In genomic region chr9:106308151-106308550, GRCm38 (mm10) we compare ENCODE assay signal across 16 mouse cellular contexts. TPM values are rescaled to one million over a fixed set of nuclear protein-coding genes. Genes with fewer than 3 reads are reported as not detected.
DNase-seq lines count a peak whose midpoint lies in the region; ATAC-seq and TF ChIP-seq lines count a peak whose summit lies in the region.
"Had no signal": no experiment of that assay in that cellular context is flagged by ENCODE, and none has a peak within 500 bp of the region (broad histone marks: within the 10 kb centered on the region; RNA-seq: fewer than 3 reads in every experiment).

No protein-coding gene starts in this region.

- ATAC-seq in heart, embryonic 12.5 days (ENCODE audit: insufficient number of reproducible peaks, low FRiP score) = no peak
- no peak for ATAC-seq in lung, embryonic 15.5 days (ENCODE audit: borderline replicate concordance, extremely low read depth, low FRiP score, low TSS enrichment)
- peak; percentile 42 for ATAC-seq in granulocyte monocyte progenitor cell, adult 5-6 weeks (replicated peaks; ENCODE audit: poor library complexity, severe bottlenecking)
- ATAC-seq: forebrain, embryonic 15.5 days; hindbrain, postnatal 0 days had no signal

- no peaks in the 10 kb centered on the region for H3K27me3 ChIP-seq in heart, embryonic 10.5 days (ENCODE audit: insufficient read depth, poor library complexity, severe bottlenecking)
- no peaks in the 10 kb centered on the region for H3K27me3 ChIP-seq in heart, embryonic 12.5 days (replicated peaks)
- no peaks in the 10 kb centered on the region for H3K27me3 ChIP-seq in lung, embryonic 15.5 days
- no peaks in the 10 kb centered on the region for H3K27me3 ChIP-seq in small intestine, adult 2 months (ENCODE audit: control insufficient read depth, insufficient read depth, low read length)
- H3K27me3 ChIP-seq: embryonic facial prominence, embryonic 13.5 days; forebrain, embryonic 15.5 days; limb, embryonic 15.5 days; midbrain, embryonic 12.5 days had no signal

- no peak for TF ChIP-seq POLR2A in small intestine, adult 2 months (IDR thresholded peaks at IDR 0.05; ENCODE audit: low read depth, low read length)

- no peak for TF ChIP-seq CTCF in small intestine, adult 2 months (IDR thresholded peaks at IDR 0.05; ENCODE audit: extremely low read depth, insufficient read length, insufficient replicate concordance, low read depth, low read length)

- DNase-seq in heart, embryonic 10.5 days (ENCODE audit: low spot score) = no peak
- DNase-seq in lung, adult 18-20 months = no peak
- no peak for DNase-seq in B cell, adult 2 months
- DNase-seq: cerebellum, adult 9-11 months; kidney, adult 11 months; right cerebral cortex, adult 18-20 months; thymus, adult 2 months had no signal

- peaks cover 17% of the 10 kb centered on the region; the same call in 1 of the 2 replicates for H3K36me3 ChIP-seq in heart, embryonic 10.5 days
- H3K36me3 ChIP-seq in heart, embryonic 12.5 days = peaks cover 18% of the 10 kb centered on the region
- H3K36me3 ChIP-seq in lung, embryonic 15.5 days = 0 out of 2 replicates have a peak, but pooled peaks cover 6% of the 10 kb centered on the region
- no peaks in the 10 kb centered on the region; the same call in 1 of the 2 replicates for H3K36me3 ChIP-seq in small intestine, adult 2 months (ENCODE audit: control insufficient read depth, insufficient read depth, low read length)
- H3K36me3 ChIP-seq: forebrain, embryonic 15.5 days; midbrain, embryonic 12.5 days had no signal

- H3K9ac ChIP-seq in heart, embryonic 12.5 days = no peak overlapping the region
- H3K9ac ChIP-seq in lung, embryonic 15.5 days = no peak overlapping the region
- H3K9ac ChIP-seq: forebrain, embryonic 15.5 days; limb, embryonic 15.5 days; midbrain, embryonic 12.5 days had no signal

- peaks cover 51% of the 10 kb centered on the region for H3K4me1 ChIP-seq in heart, embryonic 10.5 days
- H3K4me1 ChIP-seq in heart, embryonic 12.5 days (replicated peaks) = peaks cover 35% of the 10 kb centered on the region
- H3K4me1 ChIP-seq in lung, embryonic 15.5 days = peaks cover 12% of the 10 kb centered on the region
- peaks cover 2% of the 10 kb centered on the region; the same call in 1 of the 2 replicates for H3K4me1 ChIP-seq in small intestine, adult 2 months (ENCODE audit: control insufficient read depth, insufficient read depth, insufficient read length, low read length)
- H3K4me1 ChIP-seq: forebrain, embryonic 15.5 days; midbrain, embryonic 12.5 days had no signal

- WGBS in heart, embryonic 10.5 days = 90% methylated on average over 5 of the region's 5 CpGs
- 89% methylated on average over 5 of the region's 5 CpGs for WGBS in heart, embryonic 12.5 days
- WGBS in lung, embryonic 15.5 days = 87% methylated on average over 5 of the region's 5 CpGs
- 93% methylated on average over 5 of the region's 5 CpGs for WGBS in small intestine, adult 2 months

- no peak overlapping the region for H3K4me2 ChIP-seq in heart, embryonic 12.5 days
- H3K4me2 ChIP-seq in lung, embryonic 15.5 days = no peak overlapping the region
- H3K4me2 ChIP-seq: embryonic facial prominence, embryonic 13.5 days; forebrain, embryonic 15.5 days; limb, embryonic 15.5 days; midbrain, embryonic 12.5 days had no signal

- H3K4me3 ChIP-seq in heart, embryonic 10.5 days = no peak overlapping the region
- no peak overlapping the region for H3K4me3 ChIP-seq in heart, embryonic 12.5 days
- no peak overlapping the region for H3K4me3 ChIP-seq in lung, embryonic 15.5 days
- no peak overlapping the region for H3K4me3 ChIP-seq in small intestine, adult 2 months (ENCODE audit: low read depth, low read length)
- H3K4me3 ChIP-seq: embryonic facial prominence, embryonic 13.5 days; forebrain, embryonic 15.5 days; limb, embryonic 15.5 days; midbrain, embryonic 12.5 days had no signal

- H3K9me3 ChIP-seq in heart, embryonic 10.5 days = no peaks in the 10 kb centered on the region
- no peaks in the 10 kb centered on the region for H3K9me3 ChIP-seq in heart, embryonic 12.5 days (replicated peaks)
- H3K9me3 ChIP-seq in lung, embryonic 15.5 days = no peaks in the 10 kb centered on the region
- H3K9me3 ChIP-seq: embryonic facial prominence, embryonic 13.5 days; forebrain, embryonic 15.5 days; limb, embryonic 15.5 days; midbrain, embryonic 12.5 days had no signal

- 0 out of 2 replicates have a peak overlapping the region, but pooled peaks have one; percentile 22 for H3K27ac ChIP-seq in heart, embryonic 10.5 days
- H3K27ac ChIP-seq in heart, embryonic 12.5 days (ENCODE audit: poor library complexity, severe bottlenecking) = no peak overlapping the region
- H3K27ac ChIP-seq in lung, embryonic 15.5 days = 0 out of 2 replicates have a peak overlapping the region, but pooled peaks have one; percentile 27
- peak overlapping the region; percentile 23; the same call in 1 of the 2 replicates for H3K27ac ChIP-seq in small intestine, adult 2 months (ENCODE audit: insufficient read depth, low read depth, low read length)
- H3K27ac ChIP-seq: forebrain, embryonic 15.5 days; hindbrain, postnatal 0 days; limb, embryonic 15.5 days; midbrain, embryonic 12.5 days had no signal

RNA-seq across cellular contexts. Expression of gene Poc1a, which starts 27.3 kb away (rescaled TPM):
- 36.5 and 42.3 TPM in 2 replicates for polyA plus RNA-seq in heart, embryonic 10.5 days (2016; fragmentation: Nextera tagmentation; extraction: Ambion mirVana)
- 27.8 and 30.0 TPM in 2 replicates for polyA plus RNA-seq in heart, embryonic 12.5 days (2016; fragmentation: Nextera tagmentation; extraction: Ambion mirVana)
- 29.5 and 32.0 TPM in 2 replicates for polyA plus RNA-seq in lung, embryonic 15.5 days (2015; fragmentation: Nextera tagmentation; extraction: Ambion mirVana)
- total RNA-seq in granulocyte monocyte progenitor cell, adult 5-6 weeks (2014; fragmentation: Nextera tagmentation) = 42.4 and 49.8 TPM in 2 replicates
- total RNA-seq in granulocyte monocyte progenitor cell, adult 5-6 weeks (2017) = 20.4 and 30.3 TPM in 2 replicates
- 6.5 and 14.9 TPM in 2 replicates for polyA plus RNA-seq in small intestine, adult 2 months (2012; rRNA removed)

RNA-seq across cellular contexts. Expression of gene Alas1, which starts 59.7 kb away (rescaled TPM):
- 96.9 and 120 TPM in 2 replicates for polyA plus RNA-seq in heart, embryonic 10.5 days (2016; fragmentation: Nextera tagmentation; extraction: Ambion mirVana)
- 129 and 133 TPM in 2 replicates for polyA plus RNA-seq in heart, embryonic 12.5 days (2016; fragmentation: Nextera tagmentation; extraction: Ambion mirVana)
- 124 and 132 TPM in 2 replicates for polyA plus RNA-seq in lung, embryonic 15.5 days (2015; fragmentation: Nextera tagmentation; extraction: Ambion mirVana)
- 613 and 665 TPM in 2 replicates for total RNA-seq in granulocyte monocyte progenitor cell, adult 5-6 weeks (2014; fragmentation: Nextera tagmentation)
- 822 and 987 TPM in 2 replicates for total RNA-seq in granulocyte monocyte progenitor cell, adult 5-6 weeks (2017)
- 117 and 156 TPM in 2 replicates for polyA plus RNA-seq in small intestine, adult 2 months (2012; rRNA removed)
